Mouse (Mus musculus) forebrain, embryonic 14.5 days (tissue): ENCODE data around the gene Stk4. TPM values are rescaled to one million over a fixed set of nuclear protein-coding genes. Genes with fewer than 3 reads are reported as not detected.

Experiments
- ATAC-seq: fragments of 200-750 bp; cut with Nextera tagmentation; 2 replicates; pipeline ENCODE4 v1.8.0; 2017; ENCODE audit warnings: mild to moderate bottlenecking, moderate library complexity
- DNase-seq: peaks from one replicate; pipeline ENCODE4 v3.0.0-alpha.2; 2015; ENCODE audit warnings: low spot score
- H3K27ac ChIP-seq: fragments of 300-500 bp; sonication (generic); 2 replicates; pipeline ENCODE4 v1.5.1; 2014; ENCODE audit warnings: low read depth, mild to moderate bottlenecking, control low read depth, low read length, moderate library complexity
- H3K27me3 ChIP-seq: fragments of 300-500 bp; sonication (generic); replicated peaks from 2 replicates; pipeline ENCODE4 v1.6.1; 2014; ENCODE audit warnings: low read length, control low read depth, mixed read lengths; ENCODE audit not compliant: control insufficient read depth, insufficient read depth
- H3K36me3 ChIP-seq: fragments of 300-500 bp; sonication (generic); 2 replicates; pipeline ENCODE4 v1.6.1; 2014; ENCODE audit warnings: low read length, control low read depth; ENCODE audit not compliant: control insufficient read depth, insufficient read depth
- H3K4me1 ChIP-seq: fragments of 300-500 bp; sonication (generic); 2 replicates; pipeline ENCODE4 v1.6.1; 2014; ENCODE audit warnings: antibody characterized with exemption, low read length, control low read depth; ENCODE audit not compliant: control insufficient read depth, insufficient read depth
- H3K4me2 ChIP-seq: fragments of 300-500 bp; sonication (generic); 2 replicates; pipeline ENCODE4 v1.6.1; 2014; ENCODE audit warnings: mild to moderate bottlenecking, control low read depth, low read length
- H3K4me3 ChIP-seq: fragments of 300-500 bp; sonication (generic); 2 replicates; pipeline ENCODE4 v1.5.1; 2014; ENCODE audit warnings: low read depth, low read length, control low read depth
- H3K9ac ChIP-seq: fragments of 300-500 bp; sonication (generic); 2 replicates; pipeline ENCODE4 v1.6.1; 2014; ENCODE audit warnings: mild to moderate bottlenecking, low read length, control low read depth, moderate library complexity
- H3K9me3 ChIP-seq: fragments of 300-500 bp; sonication (generic); replicated peaks from 2 replicates; pipeline ENCODE4 v1.6.1; 2016; ENCODE audit warnings: low read length, control low read depth, mixed read lengths; ENCODE audit not compliant: control insufficient read depth
- WGBS: fragments of 180-500 bp; shearing (Covaris S2); extraction: QIAGEN DNeasy Blood & Tissue Kit; methylation state at CpG from one replicate; pipeline ENCODE4 v1.1.7; 2014; 5-methylcytosine and 5-hydroxymethylcytosine counted together
- polyA plus RNA-seq: library from polyadenylated mRNA; unstranded; fragments of >200 nt; fragmentation: Nextera tagmentation; extraction: Ambion mirVana; gene quantifications from 2 replicates; pipeline ENCODE4 v1.2.1, GENCODE M21; 2014

The Stk4 gene
- polyA plus RNA-seq, 1 experiment from 2014 or later = 36.2 TPM

- peak; percentile 86 for ATAC-seq
- no peaks in the 10 kb centered on the region for H3K9me3 ChIP-seq
Observed at GRCm38 (mm10) chr2:164073918-164074578, 3.9 kb downstream of the Stk4 start.

GRCm38 (mm10) chr2:164075088-164075487 lies 5.0 kb downstream of the Stk4 start:
- Histone ChIP-seq H3K36me3 (peaks cover 8% of the 10 kb centered on the region), H3K9ac (peak overlapping the region; percentile 89), H3K27ac (no peak overlapping the region), H3K4me2 (peak overlapping the region; percentile 90), H3K4me3 (peak overlapping the region; percentile 93; the same call in 1 of the 2 replicates), H3K27me3 (no peaks in the 10 kb centered on the region), H3K9me3 (no peaks in the 10 kb centered on the region), H3K4me1 (peaks cover 12% of the 10 kb centered on the region; the same call in 1 of the 2 replicates)
- ATAC-seq (no peak), DNase-seq (no peak)
- WGBS = 53% methylated on average over 5 of the region's 5 CpGs

More at GRCm38 (mm10) chr2:164073918-164074578, 3.9 kb downstream of the Stk4 start:
- Histone ChIP-seq H3K9ac (peak overlapping the region; percentile 89), H3K36me3 (no peaks in the 10 kb centered on the region), H3K4me1 (peaks cover 22% of the 10 kb centered on the region; the same call in 1 of the 2 replicates), H3K4me3 (peak overlapping the region; percentile 93), H3K27ac (peak overlapping the region; percentile 55; the same call in 1 of the 2 replicates), H3K4me2 (peak overlapping the region; percentile 90), H3K27me3 (no peaks in the 10 kb centered on the region)
- WGBS = 0% methylated on average over 48 of the region's 48 CpGs
- peak; percentile 97 for DNase-seq

DNA sequence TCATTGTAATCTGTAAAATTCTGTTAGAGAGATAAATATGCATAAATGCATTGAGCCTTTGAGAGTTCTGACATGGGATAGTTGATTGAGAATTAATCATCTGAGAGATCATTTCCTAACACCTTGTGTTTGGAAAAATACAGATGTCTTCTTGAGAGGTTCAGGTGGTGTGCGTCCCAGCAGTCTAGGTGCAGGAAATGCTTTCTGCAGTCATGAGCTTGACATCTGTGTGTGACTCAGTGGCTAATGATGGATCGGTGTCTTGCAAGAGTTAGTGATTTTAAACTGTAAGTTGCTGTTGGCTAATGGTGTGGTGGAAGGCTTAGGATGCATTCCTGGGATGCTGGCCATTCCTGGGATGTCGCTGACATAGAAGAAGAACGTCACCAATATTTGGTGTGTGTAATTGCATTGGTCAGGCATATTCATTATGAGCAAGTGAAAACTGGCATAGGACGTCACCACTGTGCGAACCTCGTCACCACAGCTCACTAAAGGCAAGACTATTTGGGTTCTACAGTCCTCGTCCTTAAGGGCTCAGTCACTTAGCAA lies 6.8 kb downstream of the Stk4 start:
- ATAC-seq (no peak), DNase-seq (no peak)
- H3K4me2 ChIP-seq = no peak overlapping the region
- H3K27me3 ChIP-seq = no peaks in the 10 kb centered on the region
- WGBS = 94% methylated on average over 8 of the region's 8 CpGs
- no peaks in the 10 kb centered on the region for H3K9me3 ChIP-seq
- peaks cover 11% of the 10 kb centered on the region; the same call in 1 of the 2 replicates for H3K4me1 ChIP-seq
- peaks cover 27% of the 10 kb centered on the region for H3K36me3 ChIP-seq
- H3K4me3 ChIP-seq = no peak overlapping the region
- no peak overlapping the region for H3K27ac ChIP-seq
- H3K9ac ChIP-seq = no peak overlapping the region

DNA sequence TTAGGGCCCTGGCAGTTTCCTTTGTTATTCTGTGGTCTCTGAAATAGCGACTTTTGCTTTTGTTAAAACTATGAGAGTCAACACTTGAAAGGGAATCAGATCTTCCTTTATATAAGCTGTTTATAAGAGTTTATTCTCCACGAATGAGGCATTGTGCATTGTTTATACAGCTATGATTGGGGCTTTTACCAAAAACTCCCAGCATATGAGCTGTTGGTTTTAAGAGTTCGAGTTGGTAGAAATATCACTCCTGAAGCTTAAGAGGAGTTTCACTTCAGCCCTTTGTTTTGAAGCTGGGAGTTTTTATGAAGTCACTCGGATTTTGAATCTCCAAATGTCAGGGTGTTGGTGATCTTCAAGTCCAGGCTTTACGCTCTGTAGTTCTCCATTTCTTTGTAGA lies 7.8 kb downstream of the Stk4 start:
- DNase-seq = no peak
- 88% methylated on average over 5 of the region's 5 CpGs for WGBS
- Histone ChIP-seq H3K9me3 (no peaks in the 10 kb centered on the region), H3K27ac (no peak overlapping the region), H3K4me1 (peaks cover 11% of the 10 kb centered on the region; the same call in 1 of the 2 replicates), H3K4me3 (no peak overlapping the region), H3K9ac (no peak overlapping the region), H3K27me3 (no peaks in the 10 kb centered on the region), H3K4me2 (no peak overlapping the region), H3K36me3 (peaks cover 36% of the 10 kb centered on the region)
- ATAC-seq = no peak

DNA sequence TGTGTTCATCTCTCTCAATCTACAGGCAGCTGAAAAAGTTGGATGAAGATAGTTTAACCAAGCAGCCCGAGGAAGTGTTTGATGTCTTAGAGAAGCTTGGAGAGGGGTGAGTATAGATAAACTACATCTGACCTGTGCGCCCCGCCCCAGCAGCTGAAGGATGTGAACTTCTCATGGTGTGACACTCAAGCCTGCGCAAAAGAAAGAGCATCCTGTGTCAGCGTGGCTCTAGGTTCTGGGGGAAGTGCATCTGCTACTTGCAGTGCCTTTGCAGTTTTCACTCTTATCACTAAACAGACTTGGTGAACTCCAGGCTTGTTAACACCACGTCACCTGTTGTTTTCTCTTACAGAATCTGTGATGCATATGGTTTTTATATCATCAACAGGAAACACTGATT lies 9.4 kb downstream of the Stk4 start:
- peaks cover 52% of the 10 kb centered on the region for H3K36me3 ChIP-seq
- ATAC-seq (no peak), DNase-seq (no peak)
- H3K27ac ChIP-seq = no peak overlapping the region
- H3K9ac ChIP-seq = no peak overlapping the region
- H3K4me1 ChIP-seq = peaks cover 11% of the 10 kb centered on the region; the same call in 1 of the 2 replicates
- H3K4me2 ChIP-seq = no peak overlapping the region
- no peaks in the 10 kb centered on the region for H3K9me3 ChIP-seq
- no peak overlapping the region for H3K4me3 ChIP-seq
- WGBS = 95% methylated on average over 6 of the region's 6 CpGs
- H3K27me3 ChIP-seq = no peaks in the 10 kb centered on the region

- Histone ChIP-seq H3K9ac (no peak overlapping the region), H3K4me2 (no peak overlapping the region), H3K27me3 (no peaks in the 10 kb centered on the region), H3K27ac (no peak overlapping the region), H3K4me1 (no peaks in the 10 kb centered on the region), H3K36me3 (peaks cover 69% of the 10 kb centered on the region), H3K9me3 (no peaks in the 10 kb centered on the region), H3K4me3 (no peak overlapping the region)
- WGBS = 98% methylated on average over 10 of the region's 10 CpGs
- ATAC-seq = no peak
- DNase-seq = no peak
Observed at GRCm38 (mm10) chr2:164081577-164081976, 11.5 kb downstream of the Stk4 start.

GRCm38 (mm10) chr2:164082175-164082574 lies 12.1 kb downstream of the Stk4 start:
- Histone ChIP-seq H3K36me3 (peaks cover 75% of the 10 kb centered on the region), H3K9me3 (no peaks in the 10 kb centered on the region), H3K27ac (no peak overlapping the region), H3K27me3 (no peaks in the 10 kb centered on the region), H3K4me1 (no peaks in the 10 kb centered on the region), H3K4me2 (no peak overlapping the region), H3K9ac (no peak overlapping the region), H3K4me3 (no peak overlapping the region)
- 94% methylated on average over 10 of the region's 10 CpGs for WGBS
- no peak for ATAC-seq
- no peak for DNase-seq

DNA sequence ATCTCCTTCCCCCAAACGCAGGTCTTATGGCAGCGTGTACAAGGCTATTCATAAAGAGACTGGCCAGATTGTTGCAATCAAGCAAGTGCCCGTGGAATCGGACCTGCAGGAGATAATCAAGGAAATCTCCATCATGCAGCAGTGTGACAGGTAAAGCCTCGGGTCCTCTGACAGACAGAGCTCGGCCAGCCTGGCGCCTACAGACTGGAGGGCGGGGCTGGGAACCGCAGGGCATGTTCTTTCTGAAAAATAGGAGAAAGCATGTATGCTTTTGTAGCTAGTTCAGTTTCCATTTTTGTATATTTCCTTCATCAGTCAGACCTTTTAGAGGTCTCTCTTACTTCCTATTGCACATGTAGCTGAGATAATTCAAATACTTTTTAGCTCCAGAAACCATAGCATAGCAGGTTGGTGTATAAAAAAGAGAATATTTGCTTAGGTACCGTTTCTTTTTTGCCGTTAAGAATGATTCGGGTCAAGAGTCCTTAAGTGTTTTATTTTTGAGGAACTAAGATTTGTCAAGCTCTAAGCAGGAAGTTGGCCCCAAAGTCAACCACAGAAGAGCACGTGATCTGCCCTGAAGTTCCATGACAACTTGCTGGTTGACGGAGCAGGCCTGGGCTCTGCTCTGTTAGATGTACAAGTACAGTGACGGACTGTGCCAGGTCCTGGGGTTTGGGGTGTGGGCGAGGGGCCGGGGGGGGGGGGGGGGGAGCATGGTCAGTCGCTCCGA lies 13.7 kb downstream of the Stk4 start:
- peaks cover 89% of the 10 kb centered on the region for H3K36me3 ChIP-seq
- WGBS = 90% methylated on average over 19 of the region's 19 CpGs
- H3K4me3 ChIP-seq = no peak overlapping the region
- H3K9me3 ChIP-seq = no peaks in the 10 kb centered on the region
- no peaks in the 10 kb centered on the region for H3K4me1 ChIP-seq
- H3K27me3 ChIP-seq = no peaks in the 10 kb centered on the region
- H3K27ac ChIP-seq = no peak overlapping the region
- ATAC-seq (no peak), DNase-seq (no peak)
- H3K4me2 ChIP-seq = no peak overlapping the region
- no peak overlapping the region for H3K9ac ChIP-seq

- Histone ChIP-seq H3K9me3 (no peaks in the 10 kb centered on the region), H3K27me3 (no peaks in the 10 kb centered on the region), H3K9ac (no peak overlapping the region), H3K4me3 (no peak overlapping the region), H3K36me3 (peaks cover 94% of the 10 kb centered on the region), H3K4me2 (no peak overlapping the region), H3K27ac (no peak overlapping the region), H3K4me1 (no peaks in the 10 kb centered on the region)
- no peak for ATAC-seq
- 94% methylated on average over 7 of the region's 7 CpGs for WGBS
- DNase-seq = no peak
Observed at GRCm38 (mm10) chr2:164084342-164084700, 14.2 kb downstream of the Stk4 start.
